Mouse (Mus musculus) midbrain, embryonic 16.5 days (tissue): Measurements from ENCODE around the gene Gm10945. TPM values are rescaled to one million over a fixed set of nuclear protein-coding genes. Genes with fewer than 3 reads are reported as not detected.

ENCODE experiments used
- ATAC-seq: fragments of 200-750 bp; cut with Nextera tagmentation; 2 replicates; pipeline ENCODE4 v1.8.0; 2017; ENCODE audit warnings: moderate TSS enrichment
- H3K27ac ChIP-seq: fragments of 300-500 bp; sonication (generic); 2 replicates; pipeline ENCODE4 v1.5.1; 2014; ENCODE audit warnings: mild to moderate bottlenecking, low read length, mixed read lengths
- H3K27me3 ChIP-seq: fragments of 300-500 bp; sonication (generic); 2 replicates; pipeline ENCODE4 v1.6.1; 2014; ENCODE audit warnings: low read depth, low read length, mixed read lengths; ENCODE audit not compliant: control insufficient read depth, insufficient read depth
- H3K36me3 ChIP-seq: fragments of 300-500 bp; sonication (generic); 2 replicates; pipeline ENCODE4 v1.6.1; 2014; ENCODE audit warnings: mild to moderate bottlenecking, low read length, moderate library complexity, mixed read lengths; ENCODE audit not compliant: control insufficient read depth, insufficient read depth
- H3K4me1 ChIP-seq: fragments of 300-500 bp; sonication (generic); 2 replicates; pipeline ENCODE4 v1.6.1; 2014; ENCODE audit warnings: mild to moderate bottlenecking, low read length, mixed read lengths; ENCODE audit not compliant: control insufficient read depth, insufficient read depth
- H3K4me2 ChIP-seq: fragments of 300-500 bp; sonication (generic); 2 replicates; pipeline ENCODE4 v1.6.1; 2014; ENCODE audit warnings: mild to moderate bottlenecking, low read length, mixed read lengths
- H3K4me3 ChIP-seq: fragments of 300-500 bp; sonication (generic); 2 replicates; pipeline ENCODE4 v1.5.1; 2014; ENCODE audit warnings: low read depth, mild to moderate bottlenecking, low read length, moderate library complexity, mixed read lengths
- H3K9ac ChIP-seq: fragments of 300-500 bp; sonication (generic); 2 replicates; pipeline ENCODE4 v1.6.1; 2014; ENCODE audit warnings: low read depth, low read length, mixed read lengths
- H3K9me3 ChIP-seq: fragments of 300-500 bp; sonication (generic); replicated peaks from 2 replicates; pipeline ENCODE4 v1.6.1; 2014; ENCODE audit warnings: mild to moderate bottlenecking, low read length, mixed read lengths; ENCODE audit not compliant: control insufficient read depth, poor library complexity, severe bottlenecking
- WGBS: fragments of 180-500 bp; shearing (Covaris S2); extraction: QIAGEN DNeasy Blood & Tissue Kit; methylation state at CpG from one replicate; pipeline ENCODE4 v1.1.7; 2014; 5-methylcytosine and 5-hydroxymethylcytosine counted together
- polyA plus RNA-seq: library from polyadenylated mRNA; unstranded; fragments of >200 nt; fragmentation: Nextera tagmentation; extraction: Ambion mirVana; gene quantifications from 2 replicates; pipeline ENCODE4 v1.2.1, GENCODE M21; 2015

The Gm10945 gene
- not detected in 2 replicates for polyA plus RNA-seq

DNA sequence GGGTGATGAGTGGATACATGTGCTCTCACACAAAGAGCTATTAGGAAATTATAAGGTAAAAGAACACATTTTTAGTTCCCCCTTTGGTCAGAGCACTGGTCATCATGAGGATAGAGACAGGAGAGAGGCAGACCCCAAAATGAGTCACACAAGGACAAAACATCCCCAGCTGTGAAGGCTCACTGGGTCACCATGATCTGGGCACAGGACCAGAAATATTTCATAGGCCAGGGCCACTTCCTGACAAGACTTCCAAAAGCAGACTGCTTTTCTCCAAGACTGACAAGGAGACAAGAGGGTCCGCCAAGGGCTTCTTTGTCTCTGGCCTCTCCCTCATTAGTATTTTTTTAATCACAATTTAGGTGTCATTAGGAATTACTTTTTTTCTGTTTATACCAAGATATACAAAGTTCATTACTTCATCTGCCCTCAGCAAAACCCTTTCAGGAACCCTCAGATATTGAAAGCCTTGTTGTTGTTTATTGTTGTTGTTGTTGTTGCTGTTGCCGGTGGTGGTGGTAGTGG, at the start of gene Gm10945:
Gene Gm10945 (minus strand): TSS at position 475 of the 525 bp plus-strand sequence.
- WGBS: 90% methylated on average over 2 of the region's 2 CpGs
- ATAC-seq: no peak
- no peak within 1 kb of the TSS for H3K9ac ChIP-seq
- no peaks in the 10 kb centered on the region for H3K4me1 ChIP-seq
- H3K36me3 ChIP-seq: no peaks in the 10 kb centered on the region
- H3K4me3 ChIP-seq: no peak within 1 kb of the TSS
- no peaks in the 10 kb centered on the region for H3K27me3 ChIP-seq
- H3K4me2 ChIP-seq: no peak within 1 kb of the TSS
- H3K9me3 ChIP-seq: no peaks in the 10 kb centered on the region
- no peak within 1 kb of the TSS for H3K27ac ChIP-seq

DNA sequence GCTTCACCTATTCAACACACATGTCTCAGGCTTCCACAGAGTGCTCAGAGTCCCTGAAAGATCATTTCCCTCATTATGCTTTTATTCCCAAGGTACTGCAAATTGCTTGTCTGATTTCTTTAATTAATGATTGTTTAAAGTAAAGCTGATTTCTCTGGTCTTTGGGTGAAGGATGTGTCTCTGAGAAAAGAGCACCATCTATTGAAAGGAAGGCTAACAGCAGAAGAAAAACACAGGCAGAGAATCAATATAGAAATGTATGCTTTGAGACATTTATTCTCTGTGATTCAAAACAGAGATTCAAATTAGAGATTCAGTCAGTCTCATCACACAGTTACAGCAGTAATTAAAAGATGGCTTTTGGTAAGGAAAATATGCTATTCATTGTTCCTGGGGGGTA, 28.7 kb upstream of the Gm10945 start:
- Histone ChIP-seq H3K36me3 (no peaks in the 10 kb centered on the region), H3K4me3 (peak overlapping the region; percentile 49; the same call in 1 of the 2 replicates), H3K27me3 (no peaks in the 10 kb centered on the region), H3K9ac (no peak overlapping the region), H3K9me3 (no peaks in the 10 kb centered on the region), H3K4me2 (0 out of 2 replicates have a peak overlapping the region, but pooled peaks have one; percentile 79), H3K27ac (no peak overlapping the region), H3K4me1 (peaks cover 6% of the 10 kb centered on the region)
- no peak for ATAC-seq

DNA sequence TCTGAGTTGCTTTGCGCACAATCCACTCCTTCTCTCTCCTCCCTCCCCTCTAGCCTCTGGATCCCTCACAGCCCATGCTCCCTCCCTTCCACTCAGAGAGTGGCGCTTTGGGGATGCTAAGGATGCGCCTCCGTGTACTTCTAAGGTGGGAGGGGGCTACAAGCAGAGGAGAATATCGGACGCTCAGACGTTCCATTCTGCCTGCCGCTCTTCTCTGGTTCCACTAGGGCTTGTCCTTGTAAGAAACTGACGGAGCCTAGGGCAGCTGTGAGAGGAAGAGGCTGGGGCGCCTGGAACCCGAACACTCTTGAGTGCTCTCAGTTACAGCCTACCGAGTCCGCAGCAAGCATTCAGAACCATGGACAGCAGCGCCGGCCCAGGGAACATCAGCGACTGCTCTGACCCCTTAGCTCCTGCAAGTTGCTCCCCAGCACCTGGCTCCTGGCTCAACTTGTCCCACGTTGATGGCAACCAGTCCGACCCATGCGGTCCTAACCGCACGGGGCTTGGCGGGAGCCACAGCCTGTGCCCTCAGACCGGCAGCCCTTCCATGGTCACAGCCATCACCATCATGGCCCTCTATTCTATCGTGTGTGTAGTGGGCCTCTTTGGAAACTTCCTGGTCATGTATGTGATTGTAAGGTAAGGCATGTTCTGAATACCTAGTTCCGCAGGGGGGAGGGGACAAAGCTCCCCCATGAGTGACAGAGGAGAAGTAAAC, 27.1 kb upstream of the Gm10945 start:
- H3K36me3 ChIP-seq: no peaks in the 10 kb centered on the region
- peak; percentile 90 for ATAC-seq
- H3K4me3 ChIP-seq: peak overlapping the region; percentile 49
- H3K27me3 ChIP-seq: no peaks in the 10 kb centered on the region
- peak overlapping the region; percentile 79 for H3K4me2 ChIP-seq
- WGBS: 5% methylated on average over 25 of the region's 25 CpGs
- peak overlapping the region; percentile 63 for H3K9ac ChIP-seq
- no peak overlapping the region for H3K27ac ChIP-seq
- peaks cover 6% of the 10 kb centered on the region for H3K4me1 ChIP-seq
- no peaks in the 10 kb centered on the region for H3K9me3 ChIP-seq

DNA sequence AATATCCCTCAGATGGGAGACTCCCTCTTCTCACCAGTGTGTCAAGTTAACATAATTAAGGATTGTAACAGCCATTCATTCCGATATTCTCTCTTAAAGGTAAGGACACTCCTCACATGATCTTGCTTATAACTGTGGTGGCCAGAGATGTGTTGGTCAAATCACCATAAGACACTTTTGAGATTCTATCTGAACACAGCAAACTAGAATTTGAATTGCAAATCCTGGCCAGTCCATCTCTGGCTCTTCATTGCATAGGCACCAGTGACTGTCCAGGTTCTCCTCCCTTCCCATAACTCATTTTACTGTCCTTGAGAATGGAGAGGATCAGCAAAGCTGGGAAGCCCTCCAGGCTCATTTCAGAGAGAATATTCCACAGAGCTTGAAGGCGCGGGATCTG, 3.4 kb downstream of the Gm10945 start, which contains the start of gene Oprm1:
Gene Oprm1 (plus strand): TSS at position 301 of the 400 bp plus-strand sequence.
- no peak for ATAC-seq
- H3K4me1 ChIP-seq: no peaks in the 10 kb centered on the region
- WGBS: 96% methylated on average over 3 of the region's 3 CpGs
- no peaks in the 10 kb centered on the region for H3K27me3 ChIP-seq
- H3K9ac ChIP-seq: no peak within 1 kb of the TSS
- H3K4me2 ChIP-seq: no peak within 1 kb of the TSS
- no peaks in the 10 kb centered on the region for H3K9me3 ChIP-seq
- H3K27ac ChIP-seq: no peak within 1 kb of the TSS
- no peak within 1 kb of the TSS for H3K4me3 ChIP-seq
- no peaks in the 10 kb centered on the region for H3K36me3 ChIP-seq

DNA sequence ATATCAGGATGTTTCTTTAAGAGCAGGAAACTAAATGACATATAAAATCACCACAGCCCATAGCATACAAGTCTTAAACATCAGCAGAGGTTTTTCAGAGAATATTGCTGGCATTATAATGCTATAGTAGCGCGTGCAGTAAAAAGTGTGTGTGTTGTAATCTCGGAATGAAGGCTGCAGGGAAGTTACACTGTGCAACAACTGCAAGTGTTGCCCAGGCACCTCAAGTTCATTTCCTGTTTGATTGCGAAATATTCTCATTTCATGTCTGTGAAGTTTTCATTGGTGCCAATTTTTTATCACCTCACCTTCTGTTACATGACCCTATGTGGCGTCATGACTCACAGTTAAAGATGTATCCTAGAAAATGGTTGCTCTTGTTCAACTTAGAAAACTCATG, 8.2 kb downstream of the Gm10945 start:
- no peak overlapping the region for H3K9ac ChIP-seq
- no peaks in the 10 kb centered on the region for H3K4me1 ChIP-seq
- H3K27me3 ChIP-seq: no peaks in the 10 kb centered on the region
- no peak overlapping the region for H3K4me2 ChIP-seq
- ATAC-seq: no peak
- 92% methylated on average over 5 of the region's 5 CpGs for WGBS
- H3K27ac ChIP-seq: no peak overlapping the region
- no peak overlapping the region for H3K4me3 ChIP-seq
- H3K9me3 ChIP-seq: no peaks in the 10 kb centered on the region
- H3K36me3 ChIP-seq: no peaks in the 10 kb centered on the region

DNA sequence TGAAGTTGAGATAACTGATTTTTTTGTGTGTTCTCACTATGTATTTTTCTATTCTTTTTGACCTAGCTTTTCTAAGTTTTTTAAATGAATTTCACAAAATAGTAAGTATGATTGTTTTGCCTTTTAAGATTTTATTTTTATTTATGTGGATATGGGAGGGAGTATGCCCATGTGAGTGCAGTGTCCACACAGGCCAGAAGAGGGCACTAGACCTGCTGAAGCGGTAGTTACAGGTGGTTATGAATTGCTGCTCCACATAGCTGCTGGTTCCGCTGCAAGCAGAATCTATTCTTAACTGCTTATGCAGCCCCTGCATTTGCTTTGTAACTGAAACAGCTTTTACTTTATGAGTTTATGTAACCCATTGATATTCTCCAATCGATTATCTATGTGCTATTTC, 33.1 kb downstream of the Gm10945 start:
- H3K36me3 ChIP-seq: no peaks in the 10 kb centered on the region
- WGBS: 91% methylated on average over 3 of the region's 3 CpGs
- no peak overlapping the region for H3K4me3 ChIP-seq
- no peak overlapping the region for H3K4me2 ChIP-seq
- no peaks in the 10 kb centered on the region for H3K27me3 ChIP-seq
- no peak overlapping the region for H3K9ac ChIP-seq
- H3K9me3 ChIP-seq: no peaks in the 10 kb centered on the region
- no peak for ATAC-seq
- H3K27ac ChIP-seq: no peak overlapping the region
- H3K4me1 ChIP-seq: no peaks in the 10 kb centered on the region

DNA sequence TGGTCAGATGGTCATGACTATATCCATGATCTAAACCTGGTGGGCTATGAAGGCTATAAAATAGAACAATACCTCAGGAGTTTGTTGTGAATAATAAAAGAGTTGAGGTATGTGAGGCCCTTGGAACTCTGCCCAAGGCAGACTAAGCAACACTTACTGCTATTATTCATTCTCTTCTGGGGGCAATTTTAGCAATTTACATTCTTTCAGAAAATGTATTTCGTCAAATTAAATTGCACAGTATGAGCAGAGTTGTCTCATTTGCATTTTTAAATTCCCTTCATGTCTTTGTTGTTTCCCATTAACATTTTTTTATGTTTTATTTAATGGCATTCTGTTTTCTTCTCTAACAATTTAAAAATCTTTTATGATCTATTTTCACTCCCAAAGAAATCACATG, 37.8 kb downstream of the Gm10945 start:
- no peaks in the 10 kb centered on the region for H3K36me3 ChIP-seq
- no peak overlapping the region for H3K4me2 ChIP-seq
- H3K4me1 ChIP-seq: no peaks in the 10 kb centered on the region
- H3K27me3 ChIP-seq: no peaks in the 10 kb centered on the region
- no peak for ATAC-seq
- H3K4me3 ChIP-seq: no peak overlapping the region
- WGBS: 45% methylated on average over 1 of the region's 1 CpGs
- no peak overlapping the region for H3K9ac ChIP-seq
- H3K9me3 ChIP-seq: no peaks in the 10 kb centered on the region
- no peak overlapping the region for H3K27ac ChIP-seq

DNA sequence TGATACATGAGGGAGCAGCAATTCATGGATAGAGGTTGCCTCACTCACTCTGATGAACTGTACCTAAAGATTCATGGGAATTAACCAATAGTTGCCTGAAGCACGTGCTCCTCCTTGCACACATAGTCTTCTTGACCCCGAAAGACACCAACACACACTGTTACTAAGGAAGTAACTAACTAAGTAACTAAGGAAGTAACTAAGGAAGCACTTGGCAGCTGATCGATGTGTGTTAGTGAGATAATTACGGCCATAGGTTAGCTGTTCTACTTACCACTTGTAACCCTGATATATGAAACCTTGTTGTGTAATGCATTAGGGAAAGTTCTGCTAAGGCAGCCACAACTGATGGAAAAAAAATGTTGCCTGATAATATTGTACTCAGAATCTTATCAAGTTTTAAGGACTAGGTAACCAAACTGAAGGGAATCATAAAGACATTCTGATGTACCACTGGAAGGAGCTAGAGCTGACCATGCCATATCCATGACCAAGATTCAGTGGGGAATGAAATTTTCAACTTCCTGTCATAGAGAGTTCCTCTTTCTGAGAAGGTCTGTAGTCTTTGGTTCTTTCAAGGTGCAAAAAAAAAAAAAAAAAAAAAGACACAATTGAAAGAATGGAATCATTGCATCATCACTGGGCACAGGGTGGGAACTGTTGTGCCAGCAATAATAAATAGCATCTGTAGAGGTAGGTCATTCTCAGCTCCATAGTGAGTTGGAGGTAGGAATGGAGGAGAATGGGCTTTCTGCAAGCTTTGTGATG, 44.2 kb downstream of the Gm10945 start:
- ATAC-seq: no peak
- Histone ChIP-seq H3K27ac (no peak overlapping the region), H3K4me1 (no peaks in the 10 kb centered on the region), H3K36me3 (no peaks in the 10 kb centered on the region), H3K27me3 (no peaks in the 10 kb centered on the region), H3K9ac (no peak overlapping the region), H3K4me2 (no peak overlapping the region), H3K9me3 (no peaks in the 10 kb centered on the region), H3K4me3 (no peak overlapping the region)
- 86% methylated on average over 4 of the region's 4 CpGs for WGBS
